Mouse (Mus musculus) E14TG2a.4 (cell line): ENCODE results near the gene Slc9a1.
A peak's percentile ranks its signal among the peaks of the same experiment; 100 is the strongest.

Experiments
- H3K27me3 ChIP-seq: 2 replicates; pipeline ENCODE4 v1.6.1; 2014; ENCODE audit warnings: low read length, control low read depth; ENCODE audit not compliant: insufficient read depth
- H3K36me3 ChIP-seq: 2 replicates; pipeline ENCODE4 v1.6.1; 2014; ENCODE audit warnings: low read length, control low read depth; ENCODE audit not compliant: insufficient read depth
- H3K4me1 ChIP-seq: replicated peaks from 2 replicates; pipeline ENCODE4 v1.6.1; 2014; ENCODE audit warnings: low read depth, low read length, control low read depth
- H3K4me3 ChIP-seq: replicated peaks from 2 replicates; pipeline ENCODE4 v1.5.1; 2014; ENCODE audit warnings: mild to moderate bottlenecking, low read length
- H3K9me3 ChIP-seq: 2 replicates; pipeline ENCODE4 v1.6.1; 2014; ENCODE audit warnings: low read length, control low read depth
- CTCF ChIP-seq: conservative IDR thresholded peaks from 2 replicates; pipeline ENCODE4 v1.5.1; 2014; ENCODE audit warnings: low read length
- NANOG ChIP-seq: IDR thresholded peaks from 2 replicates; pipeline ENCODE4 v1.6.1; 2014; ENCODE audit warnings: borderline replicate concordance, low read length, mixed read lengths
- POU5F1 ChIP-seq: IDR thresholded peaks from 2 replicates; pipeline ENCODE4 v1.6.1; 2014; ENCODE audit warnings: low read length, borderline replicate concordance

The Slc9a1 gene

GRCm38 (mm10) chr4:133369553-133370297, at the start of gene Slc9a1:
TSS of gene Slc9a1 (plus strand) at chr4:133369706.
- Histone ChIP-seq H3K27me3 (no peaks in the 10 kb centered on the region), H3K4me3 (peak within 1 kb of the TSS; percentile 90), H3K9me3 (no peaks in the 10 kb centered on the region), H3K36me3 (peaks cover 25% of the 10 kb centered on the region), H3K4me1 (peaks cover 56% of the 10 kb centered on the region)
- TF ChIP-seq NANOG (no peak), CTCF (peak; percentile 92)

GRCm38 (mm10) chr4:133328129-133328528, 41.4 kb upstream of the Slc9a1 start:
- no peaks in the 10 kb centered on the region for H3K9me3 ChIP-seq
- peaks cover 31% of the 10 kb centered on the region for H3K4me1 ChIP-seq
- H3K27me3 ChIP-seq: no peaks in the 10 kb centered on the region
- H3K36me3 ChIP-seq: peaks cover 72% of the 10 kb centered on the region
- TF ChIP-seq POU5F1 (no peak), CTCF (no peak), NANOG (no peak)
- H3K4me3 ChIP-seq: no peak overlapping the region

- Histone ChIP-seq H3K4me3 (no peak overlapping the region), H3K27me3 (no peaks in the 10 kb centered on the region), H3K9me3 (no peaks in the 10 kb centered on the region), H3K4me1 (peaks cover 34% of the 10 kb centered on the region), H3K36me3 (peaks cover 61% of the 10 kb centered on the region)
- TF ChIP-seq POU5F1 (no peak), CTCF (no peak), NANOG (no peak)
These were observed 39.2 kb upstream of the Slc9a1 start for GRCm38 (mm10) chr4:133330296-133330695.

- TF ChIP-seq POU5F1 (no peak), NANOG (no peak), CTCF (no peak)
- Histone ChIP-seq H3K36me3 (peaks cover 39% of the 10 kb centered on the region), H3K27me3 (no peaks in the 10 kb centered on the region), H3K4me3 (no peak overlapping the region), H3K9me3 (no peaks in the 10 kb centered on the region), H3K4me1 (peaks cover 30% of the 10 kb centered on the region)
These were observed 36.2 kb upstream of the Slc9a1 start for GRCm38 (mm10) chr4:133333306-133333705.

GRCm38 (mm10) chr4:133337833-133338520, 31.5 kb upstream of the Slc9a1 start:
- H3K9me3 ChIP-seq: no peaks in the 10 kb centered on the region
- H3K27me3 ChIP-seq: no peaks in the 10 kb centered on the region
- H3K4me1 ChIP-seq: peaks cover 37% of the 10 kb centered on the region
- peaks cover 23% of the 10 kb centered on the region for H3K36me3 ChIP-seq
- peak overlapping the region; percentile 90 for H3K4me3 ChIP-seq
- TF ChIP-seq CTCF: no peak

- no peaks in the 10 kb centered on the region for H3K27me3 ChIP-seq
- peak overlapping the region; percentile 90 for H3K4me3 ChIP-seq
- TF ChIP-seq CTCF (no peak), NANOG (no peak), POU5F1 (no peak)
- H3K36me3 ChIP-seq: peaks cover 23% of the 10 kb centered on the region
- peaks cover 38% of the 10 kb centered on the region for H3K4me1 ChIP-seq
- no peaks in the 10 kb centered on the region for H3K9me3 ChIP-seq
These were observed 30.9 kb upstream of the Slc9a1 start for GRCm38 (mm10) chr4:133338521-133339095.

GRCm38 (mm10) chr4:133339148-133339749, 30.3 kb upstream of the Slc9a1 start:
- TF ChIP-seq CTCF (no peak), NANOG (no peak), POU5F1 (no peak)
- Histone ChIP-seq H3K27me3 (no peaks in the 10 kb centered on the region), H3K4me3 (peak overlapping the region; percentile 90), H3K36me3 (peaks cover 18% of the 10 kb centered on the region), H3K4me1 (peaks cover 36% of the 10 kb centered on the region), H3K9me3 (no peaks in the 10 kb centered on the region)

GRCm38 (mm10) chr4:133340217-133340616, 29.3 kb upstream of the Slc9a1 start:
- H3K9me3 ChIP-seq: no peaks in the 10 kb centered on the region
- TF ChIP-seq NANOG: no peak
- no peak for TF ChIP-seq POU5F1
- no peak for TF ChIP-seq CTCF
- H3K4me1 ChIP-seq: peaks cover 41% of the 10 kb centered on the region
- H3K36me3 ChIP-seq: peaks cover 22% of the 10 kb centered on the region
- no peaks in the 10 kb centered on the region for H3K27me3 ChIP-seq
- H3K4me3 ChIP-seq: no peak overlapping the region
